19 mouse cellular contexts compared by ENCODE assay signal in the genomic region with DNA sequence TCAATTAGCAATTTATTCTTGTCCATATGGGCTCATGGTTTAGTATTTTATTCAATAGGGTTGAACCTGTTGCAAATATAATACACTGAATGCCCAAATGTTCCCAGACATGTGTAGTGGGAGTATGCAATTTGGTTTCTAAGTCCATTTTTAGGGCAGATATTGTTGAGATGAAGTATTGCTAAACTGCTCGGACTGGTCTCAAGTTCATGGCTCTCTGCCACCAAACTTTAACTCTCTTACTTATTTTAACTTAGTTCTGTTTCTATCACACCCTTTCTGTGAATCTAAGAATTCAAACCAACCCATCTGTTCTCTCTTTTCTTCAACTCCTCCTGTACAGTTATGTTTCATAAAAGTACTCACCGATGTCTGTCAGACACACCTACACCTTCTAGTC. TPM values are rescaled to one million over a fixed set of nuclear protein-coding genes. Genes with fewer than 3 reads are reported as not detected.
"Had no signal": no experiment of that assay in that cellular context is flagged by ENCODE, and none has a peak within 500 bp of the region (broad histone marks: within the 10 kb centered on the region; RNA-seq: fewer than 3 reads in every experiment).

No protein-coding gene starts in this region.

- H3K36me3 ChIP-seq: lung, embryonic 15.5 days; midbrain, embryonic 10.5 days; midbrain, embryonic 12.5 days; neural tube, embryonic 13.5 days; neural tube, embryonic 15.5 days; stomach, embryonic 15.5 days had no signal

- H3K4me2 ChIP-seq: lung, embryonic 15.5 days; midbrain, embryonic 12.5 days; neural tube, embryonic 13.5 days; neural tube, embryonic 15.5 days; stomach, embryonic 15.5 days had no signal

- H3K4me1 ChIP-seq: lung, embryonic 15.5 days; midbrain, embryonic 10.5 days; midbrain, embryonic 12.5 days; neural tube, embryonic 13.5 days; neural tube, embryonic 15.5 days; stomach, embryonic 15.5 days had no signal

- ATAC-seq: liver, postnatal 0 days; lung, postnatal 0 days; midbrain, embryonic 16.5 days had no signal

- H3K9me3 ChIP-seq: lung, embryonic 15.5 days; midbrain, embryonic 12.5 days; neural tube, embryonic 13.5 days; neural tube, embryonic 15.5 days; stomach, embryonic 15.5 days had no signal

- H3K9ac ChIP-seq: liver, postnatal 0 days; lung, embryonic 15.5 days; midbrain, embryonic 12.5 days; neural tube, embryonic 13.5 days; neural tube, embryonic 15.5 days; stomach, embryonic 15.5 days had no signal

- H3K4me3 ChIP-seq: lung, embryonic 15.5 days; midbrain, embryonic 10.5 days; midbrain, embryonic 12.5 days; myocyte; neural tube, embryonic 13.5 days; neural tube, embryonic 15.5 days; stomach, embryonic 15.5 days had no signal

- H3K27ac ChIP-seq: lung, embryonic 15.5 days; midbrain, embryonic 10.5 days; midbrain, embryonic 12.5 days; neural tube, embryonic 13.5 days; neural tube, embryonic 15.5 days; stomach, embryonic 15.5 days; stomach, postnatal 0 days had no signal

- DNase-seq: liver, postnatal 0 days; lung, adult 2 months; lung, postnatal 4 days; midbrain, embryonic 14.5 days; right cerebral cortex, postnatal 14 days; thymus, adult 2 months; thymus, postnatal 25 days; thymus, postnatal 4 days had no signal

- H3K27me3 ChIP-seq: lung, embryonic 15.5 days; midbrain, embryonic 12.5 days; neural tube, embryonic 13.5 days; neural tube, embryonic 15.5 days; stomach, embryonic 15.5 days had no signal

RNA-seq across cellular contexts. Expression of a gene that starts 35.4 kb away (rescaled TPM):
- total RNA-seq: megakaryocyte, adult 5-6 weeks had no signal
